Mouse (Mus musculus): ENCODE measurements around the gene Mt1. TPM values are rescaled to one million over a fixed set of nuclear protein-coding genes. Genes with fewer than 3 reads are reported as not detected.

The Mt1 gene
- polyA plus RNA-seq, 1 experiment from 2014 or later: 89.2 TPM

- no peaks in the 10 kb centered on the region for H3K27me3 ChIP-seq
- peak within 1 kb of the TSS; percentile 80 for H3K4me2 ChIP-seq
- H3K27ac ChIP-seq (replicated peaks): peak within 1 kb of the TSS; percentile 78
- H3K36me3 ChIP-seq: no peaks in the 10 kb centered on the region
- peaks cover 25% of the 10 kb centered on the region for H3K4me1 ChIP-seq (replicated peaks)
- peak within 1 kb of the TSS; percentile 66 for H3K4me3 ChIP-seq
- WGBS: under 1% methylated on average over 68 of the region's 68 CpGs
- peak; percentile 96 for ATAC-seq (ENCODE audit: low FRiP score, low read depth)
- peak within 1 kb of the TSS; percentile 51 for H3K9ac ChIP-seq
- H3K9me3 ChIP-seq: no peaks in the 10 kb centered on the region
Observed at GRCm38 (mm10) chr8:94214252-94215173, 35.6 kb downstream of the Mt1 start, which contains the start of gene Nup93. TSS of gene Nup93 (plus strand) at chr8:94214564.

- Histone ChIP-seq H3K27me3 (no peaks in the 10 kb centered on the region), H3K9ac (no peak overlapping the region), H3K36me3 (peaks cover 9% of the 10 kb centered on the region), H3K4me1 (replicated peaks) (no peaks in the 10 kb centered on the region), H3K9me3 (no peaks in the 10 kb centered on the region), H3K4me2 (no peak overlapping the region), H3K4me3 (no peak overlapping the region), H3K27ac (replicated peaks) (no peak overlapping the region)
- no peak for ATAC-seq (ENCODE audit: low FRiP score, low read depth)
- 87% methylated on average over 7 of the region's 7 CpGs for WGBS
Observed at GRCm38 (mm10) chr8:94227381-94227939, 48.6 kb downstream of the Mt1 start.

Other genes starting within 250 kb of the Mt1 start
- 76.0 and 84.9 TPM in 2 replicates for gene Amfr, start 166.2 kb upstream of the Mt1 start, polyA plus RNA-seq (2015; fragmentation: Nextera tagmentation; extraction: Ambion mirVana)
- 78.5 and 90.5 TPM in 2 replicates for gene Nudt21, start 142.1 kb upstream of the Mt1 start, polyA plus RNA-seq (2015; fragmentation: Nextera tagmentation; extraction: Ambion mirVana)
- 15.0 and 15.8 TPM in 2 replicates for gene Ogfod1, start 141.9 kb upstream of the Mt1 start, polyA plus RNA-seq (2015; fragmentation: Nextera tagmentation; extraction: Ambion mirVana)
- gene Bbs2, start 80.2 kb upstream of the Mt1 start, polyA plus RNA-seq (2015; fragmentation: Nextera tagmentation; extraction: Ambion mirVana): 20.1 and 20.8 TPM in 2 replicates
- not detected in 2 replicates for gene Mt4, start 41.9 kb upstream of the Mt1 start, polyA plus RNA-seq (2015; fragmentation: Nextera tagmentation; extraction: Ambion mirVana)
- gene Mt3, start 26.5 kb upstream of the Mt1 start, polyA plus RNA-seq (2015; fragmentation: Nextera tagmentation; extraction: Ambion mirVana): 211 and 230 TPM in 2 replicates
- 21.4 and 24.6 TPM in 2 replicates for gene Mt2, start 6.4 kb upstream of the Mt1 start, polyA plus RNA-seq (2015; fragmentation: Nextera tagmentation; extraction: Ambion mirVana)
- gene Nup93, start 35.5 kb downstream of the Mt1 start, polyA plus RNA-seq (2015; fragmentation: Nextera tagmentation; extraction: Ambion mirVana): 58.1 and 58.9 TPM in 2 replicates
- gene Slc12a3, start 150.1 kb downstream of the Mt1 start, polyA plus RNA-seq (2015; fragmentation: Nextera tagmentation; extraction: Ambion mirVana): 0.08 and 0.14 TPM in 2 replicates
- gene Herpud1, start 207.4 kb downstream of the Mt1 start, polyA plus RNA-seq (2015; fragmentation: Nextera tagmentation; extraction: Ambion mirVana): 72.2 and 73.2 TPM in 2 replicates

Measured in hindbrain, embryonic 15.5 days (tissue).